In genomic region chr11:97412808-97413347, GRCm38 (mm10) we compare ENCODE assay signal across 14 mouse cellular contexts. TPM values are rescaled to one million over a fixed set of nuclear protein-coding genes. Genes with fewer than 3 reads are reported as not detected.
DNase-seq lines count a peak whose midpoint lies in the region; ATAC-seq and TF ChIP-seq lines count a peak whose summit lies in the region.
"Had no signal": no experiment of that assay in that cellular context is flagged by ENCODE, and none has a peak within 500 bp of the region (broad histone marks: within the 10 kb centered on the region; RNA-seq: fewer than 3 reads in every experiment).

No protein-coding gene starts in this region.

- no peak for DNase-seq in heart, postnatal 10 days
- DNase-seq in left cerebral cortex, adult 9 months (ENCODE audit: low spot score in 2 of 2) = no peak
- no peak for DNase-seq in c-Kit-positive CD71-positive TER-119-positive erythroid progenitor cells, embryonic 14.5 days (ENCODE audit: low spot score)
- no peak for DNase-seq in MN1 (ENCODE audit: low spot score)
- DNase-seq: adrenal gland, postnatal 25 days; cerebellum, postnatal 36 days; thymus, adult 18-20 months had no signal

- 46% methylated on average over 10 of the region's 10 CpGs for WGBS in heart, embryonic 12.5 days
- 49% methylated on average over 10 of the region's 10 CpGs for WGBS in embryonic facial prominence, embryonic 15.5 days
- 31% methylated on average over 10 of the region's 10 CpGs for WGBS in liver, embryonic 15.5 days (ENCODE audit: insufficient replicate concordance)

- no peaks in the 10 kb centered on the region for H3K36me3 ChIP-seq in heart, embryonic 12.5 days
- H3K36me3 ChIP-seq in ES-Bruce4 (ENCODE audit: control insufficient read depth, insufficient read depth, low read length, poor library complexity, severe bottlenecking) = no peaks in the 10 kb centered on the region
- H3K36me3 ChIP-seq in embryonic facial prominence, embryonic 15.5 days = no peaks in the 10 kb centered on the region
- H3K36me3 ChIP-seq in liver, embryonic 15.5 days (replicated peaks) = no peaks in the 10 kb centered on the region

- H3K27me3 ChIP-seq in heart, embryonic 12.5 days (replicated peaks) = no peaks in the 10 kb centered on the region
- no peaks in the 10 kb centered on the region for H3K27me3 ChIP-seq in ES-Bruce4 (ENCODE audit: control insufficient read depth, insufficient read depth, low read length, poor library complexity, severe bottlenecking)
- H3K27me3 ChIP-seq in embryonic facial prominence, embryonic 15.5 days = no peaks in the 10 kb centered on the region
- H3K27me3 ChIP-seq in liver, embryonic 15.5 days = 0 out of 2 replicates have a peak, but pooled peaks cover 3% of the 10 kb centered on the region

- H3K4me3 ChIP-seq in heart, embryonic 12.5 days = no peak overlapping the region
- peak overlapping the region; percentile 22; the same call in 1 of the 2 replicates for H3K4me3 ChIP-seq in ES-Bruce4 (ENCODE audit: low read depth, low read length)
- no peak overlapping the region for H3K4me3 ChIP-seq in embryonic facial prominence, embryonic 15.5 days (replicated peaks)
- no peak overlapping the region for H3K4me3 ChIP-seq in liver, embryonic 15.5 days (replicated peaks)
- H3K4me3 ChIP-seq: left cerebral cortex, adult 2 months had no signal

- no peak for TF ChIP-seq POLR2A in ES-Bruce4 (IDR thresholded peaks at IDR 0.05; ENCODE audit: insufficient read depth, low read length)

- peak overlapping the region; percentile 12; the same call in 1 of the 2 replicates for H3K4me2 ChIP-seq in heart, embryonic 12.5 days
- H3K4me2 ChIP-seq in embryonic facial prominence, embryonic 15.5 days (replicated peaks) = no peak overlapping the region
- H3K4me2 ChIP-seq in liver, embryonic 15.5 days = peak overlapping the region; percentile 33

- no peak for TF ChIP-seq CTCF in ES-Bruce4 (IDR thresholded peaks at IDR 0.05; ENCODE audit: low read depth, low read length)

- peak overlapping the region; percentile 69 for H3K27ac ChIP-seq in heart, embryonic 12.5 days (ENCODE audit: poor library complexity, severe bottlenecking)
- H3K27ac ChIP-seq in ES-Bruce4 (ENCODE audit: insufficient read depth, low read length) = peak overlapping the region; percentile 93
- H3K27ac ChIP-seq in embryonic facial prominence, embryonic 15.5 days (replicated peaks) = 0 out of 2 replicates have a peak overlapping the region, but pooled peaks have one; percentile 29
- peak overlapping the region; percentile 16; the same call in 1 of the 2 replicates for H3K27ac ChIP-seq in liver, embryonic 15.5 days (replicated peaks)
- H3K27ac ChIP-seq: hindbrain, postnatal 0 days; left cerebral cortex, adult 2 months had no signal

- H3K9me3 ChIP-seq in heart, embryonic 12.5 days (replicated peaks) = no peaks in the 10 kb centered on the region
- H3K9me3 ChIP-seq in ES-Bruce4 (replicated peaks; ENCODE audit: control insufficient read depth, insufficient read depth, low read length, poor library complexity, severe bottlenecking) = no peaks in the 10 kb centered on the region
- H3K9me3 ChIP-seq in embryonic facial prominence, embryonic 15.5 days (replicated peaks) = no peaks in the 10 kb centered on the region
- no peaks in the 10 kb centered on the region for H3K9me3 ChIP-seq in liver, embryonic 15.5 days (replicated peaks)

- ATAC-seq in heart, embryonic 12.5 days (ENCODE audit: insufficient number of reproducible peaks, low FRiP score) = no peak
- no peak for ATAC-seq in embryonic facial prominence, embryonic 15.5 days (ENCODE audit: insufficient number of reproducible peaks, low FRiP score, low TSS enrichment, low read depth)
- no peak for ATAC-seq in liver, embryonic 15.5 days (ENCODE audit: insufficient read depth)
- ATAC-seq: forebrain, embryonic 16.5 days; hindbrain, postnatal 0 days had no signal

- peaks cover 38% of the 10 kb centered on the region for H3K4me1 ChIP-seq in heart, embryonic 12.5 days (replicated peaks)
- H3K4me1 ChIP-seq in ES-Bruce4 (ENCODE audit: control insufficient read depth, insufficient read depth, low read length) = peaks cover 7% of the 10 kb centered on the region
- H3K4me1 ChIP-seq in embryonic facial prominence, embryonic 15.5 days = peaks cover 28% of the 10 kb centered on the region
- peaks cover 59% of the 10 kb centered on the region for H3K4me1 ChIP-seq in liver, embryonic 15.5 days (replicated peaks)

- TF ChIP-seq EP300 in ES-Bruce4 (IDR thresholded peaks at IDR 0.05; ENCODE audit: insufficient read depth, low read depth, low read length) = no peak

- intact Hi-C loops in heart, postnatal 10 days (cut with DNase I) = no loop called here

- peak overlapping the region; percentile 9; the same call in 1 of the 2 replicates for H3K9ac ChIP-seq in heart, embryonic 12.5 days
- H3K9ac ChIP-seq in ES-Bruce4 (ENCODE audit: low read depth, poor library complexity, severe bottlenecking) = peak overlapping the region; percentile 58
- H3K9ac ChIP-seq in embryonic facial prominence, embryonic 15.5 days = no peak overlapping the region
- H3K9ac ChIP-seq in liver, embryonic 15.5 days = no peak overlapping the region

RNA-seq across cellular contexts. Expression of gene Arhgap23, which starts 2.5 kb away (rescaled TPM):
- 12.4 and 12.5 TPM in 2 replicates for polyA plus RNA-seq in heart, embryonic 12.5 days (2016; fragmentation: Nextera tagmentation; extraction: Ambion mirVana)
- total RNA-seq in heart, postnatal 10 days (2021) = 10 to 100 TPM; 34.4 to 34.7 TPM
- 30.3 and 32.5 TPM in 2 replicates for polyA plus RNA-seq in ES-Bruce4 (2011; ENCODE audit: insufficient read depth, insufficient read length, low read depth, missing spikeins)
- polyA plus RNA-seq in embryonic facial prominence, embryonic 15.5 days (2015; fragmentation: Nextera tagmentation; extraction: Ambion mirVana) = 9.6 and 10.4 TPM in 2 replicates
- 6.6 and 9.4 TPM in 2 replicates for polyA plus RNA-seq in liver, embryonic 15.5 days (2015; fragmentation: Nextera tagmentation; extraction: Ambion mirVana)

RNA-seq across cellular contexts. Expression of gene Socs7, which starts 50.5 kb away (rescaled TPM):
- polyA plus RNA-seq in heart, embryonic 12.5 days (2016; fragmentation: Nextera tagmentation; extraction: Ambion mirVana) = 5.4 and 6.0 TPM in 2 replicates
- total RNA-seq in heart, postnatal 10 days (2021) = 10 to 100 TPM; 19.9 to 20.2 TPM
- 21.1 and 25.5 TPM in 2 replicates for polyA plus RNA-seq in ES-Bruce4 (2011; ENCODE audit: insufficient read depth, insufficient read length, low read depth, missing spikeins)
- 4.8 TPM in 2 replicates for polyA plus RNA-seq in embryonic facial prominence, embryonic 15.5 days (2015; fragmentation: Nextera tagmentation; extraction: Ambion mirVana)
- 1.1 and 1.3 TPM in 2 replicates for polyA plus RNA-seq in liver, embryonic 15.5 days (2015; fragmentation: Nextera tagmentation; extraction: Ambion mirVana)

Comparison
In these comparisons a context has a peak if more than half of its experiments do, and no peak if none do; other contexts are left out.
1. H3K27ac ChIP-seq: peak in every context shown above with its lines; median percentile 93 in ES-Bruce4; 69 in heart, embryonic 12.5 days; 29 in embryonic facial prominence, embryonic 15.5 days; 16 in liver, embryonic 15.5 days.
2. H3K9ac ChIP-seq: peak in heart, embryonic 12.5 days (single experiment) and ES-Bruce4 (single experiment); none in embryonic facial prominence, embryonic 15.5 days (single experiment) and liver, embryonic 15.5 days (single experiment).